Mouse (Mus musculus) ES-E14 (cell line): Measurements from ENCODE around the gene St6galnac5.

Experiments used
- CHD2 ChIP-seq: IDR thresholded peaks from 2 replicates; pipeline ENCODE4 v1.6.1; 2014; ENCODE audit warnings: mild to moderate bottlenecking, low read depth, low read length, inconsistent platforms
- MAFK ChIP-seq: IDR thresholded peaks from 2 replicates; pipeline ENCODE4 v1.6.1; 2014; ENCODE audit warnings: mild to moderate bottlenecking, low read depth, low read length, inconsistent platforms; ENCODE audit not compliant: insufficient read depth
- ZC3H11A ChIP-seq: IDR thresholded peaks from 2 replicates; pipeline ENCODE4 v1.6.1; 2012; ENCODE audit warnings: low read depth, mild to moderate bottlenecking, inconsistent platforms, low read length, borderline replicate concordance

DNA sequence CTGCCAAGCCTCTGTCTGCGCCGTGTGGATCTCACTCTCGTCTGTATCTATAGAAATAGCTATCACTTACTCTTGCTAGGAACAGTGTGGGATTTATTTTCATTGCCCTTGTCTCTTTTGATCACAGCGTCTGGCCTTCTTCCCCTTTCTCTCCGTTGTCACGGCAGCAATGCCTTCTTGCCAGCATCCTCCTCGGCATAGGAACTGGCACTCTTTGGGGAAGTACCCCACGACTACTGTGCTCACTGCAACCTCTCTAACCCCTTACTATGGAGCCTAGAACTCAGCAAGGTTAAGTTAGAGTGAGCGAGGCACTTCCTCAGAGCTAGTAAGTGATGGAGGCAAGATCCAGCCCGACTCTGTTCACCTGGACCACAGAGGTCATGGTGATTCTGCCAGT lies 76.2 kb downstream of the St6galnac5 start:
- TF ChIP-seq MAFK (no peak), CHD2 (no peak), ZC3H11A (no peak)
